Mouse (Mus musculus): ENCODE measurements at regions not wholly inside any gene's neighbourhood (a gene's known extent, or its start where the extent isn't known, plus 50 kb on each side); places are given as distances from the start of the nearest gene placed in this dataset.

DNA sequence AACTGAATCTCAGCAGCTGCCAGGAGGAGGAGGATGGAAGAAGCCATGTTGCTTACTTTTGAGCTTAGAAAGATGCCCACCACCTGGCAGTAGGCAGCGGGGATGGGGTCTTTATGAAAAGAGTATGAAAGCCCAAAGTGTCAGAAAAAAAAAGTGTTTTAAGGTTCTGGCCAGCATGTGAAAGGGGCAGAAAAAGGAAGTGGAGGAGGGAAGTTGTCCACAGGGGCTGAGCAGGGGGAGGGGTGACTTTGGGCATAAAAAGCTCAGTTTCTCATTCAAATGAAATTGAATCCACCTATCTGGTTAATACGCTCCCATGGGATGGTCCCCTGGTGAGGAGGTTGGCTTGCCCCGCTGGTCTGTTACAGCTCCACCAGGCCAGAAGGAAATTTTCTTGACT, 50.4 kb upstream of the L3mbtl4 start:
- no peak for DNase-seq (ENCODE audit: low spot score in 2 of 2)
